Mouse (Mus musculus) embryonic stem cell, embryonic (primary cell): ENCODE data around the gene Met.

ENCODE experiments used
- CTCF ChIA-PET, 4 experiments: fragments of 300-600 bp in 2 of 4; fragments of 350-600 bp in 2 of 4; sonication (Branson Sonifier 250); formaldehyde crosslinking; loops; one replicate each; lab custom pipeline; 2022; ENCODE audit warnings: inconsistent platforms in 2 of 4; lab: Charles Lee
- POLR2A ChIA-PET, 4 experiments: fragments of 300-600 bp in 2 of 4; fragments of 350-600 bp in 2 of 4; sonication (Branson Sonifier 250); formaldehyde crosslinking; loops; one replicate each; lab custom pipeline; 2022; ENCODE audit warnings: antibody characterized with exemption in 4 of 4, inconsistent platforms in 1 of 4; lab: Charles Lee

Gene Met

GRCm38 (mm10) chr6:17578092-17578760 is 114.6 kb downstream of the Met start:
- CTCF ChIA-PET, result interaction anchor here in 1 of 4 experiments (0.8 kb wide), 1 partner anchor 473 kb away, joined by 3 read pairs; no protein-coding TSS in a partner anchor
- POLR2A ChIA-PET, result no interaction called here

GRCm38 (mm10) chr6:17580349-17580748 is 116.7 kb downstream of the Met start:
- POLR2A ChIA-PET, result no interaction called here

GRCm38 (mm10) chr6:17583982-17584381 is 120.4 kb downstream of the Met start:
- ChIA-PET POLR2A (no interaction called here), CTCF (no interaction called here)

More at GRCm38 (mm10) chr6:17580349-17580748, 116.7 kb downstream of the Met start:
- CTCF ChIA-PET, result interaction anchor here in 1 of 4 experiments (0.7 kb wide), 1 partner anchor 372 kb away, joined by 8 read pairs; no protein-coding TSS in a partner anchor

GRCm38 (mm10) chr6:17589049-17589952 is 125.7 kb downstream of the Met start:
- ChIA-PET POLR2A (no interaction called here), CTCF (interaction anchor here (0.6 to 1.9 kb wide), 22 partner anchors 9 to 594 kb away, joined by 3 to 9 read pairs (median 4); no protein-coding TSS in a partner anchor)

GRCm38 (mm10) chr6:17589953-17590627 is 126.5 kb downstream of the Met start:
- CTCF ChIA-PET, result interaction anchor here (0.6 to 1.9 kb wide), 19 partner anchors 8 to 595 kb away, joined by 3 to 9 read pairs (median 4); no protein-coding TSS in a partner anchor
- POLR2A ChIA-PET, result no interaction called here

- CTCF ChIA-PET, result no interaction called here
Observed at GRCm38 (mm10) chr6:17593971-17594370, 130.4 kb downstream of the Met start.

GRCm38 (mm10) chr6:17595712-17596462 is 132.3 kb downstream of the Met start:
- ChIA-PET POLR2A (no interaction called here), CTCF (interaction anchor here in 1 of 4 experiments (0.5 to 0.9 kb wide), 2 partner anchors 234 to 490 kb away, joined by 3 read pairs; no protein-coding TSS in a partner anchor)

More at GRCm38 (mm10) chr6:17593971-17594370, 130.4 kb downstream of the Met start:
- POLR2A ChIA-PET, result no interaction called here

GRCm38 (mm10) chr6:17599373-17599772 is 135.8 kb downstream of the Met start:
- ChIA-PET CTCF (no interaction called here), POLR2A (no interaction called here)

- POLR2A ChIA-PET, result no interaction called here
- CTCF ChIA-PET, result no interaction called here
Observed at GRCm38 (mm10) chr6:17601526-17601925, 137.9 kb downstream of the Met start.

GRCm38 (mm10) chr6:17606915-17607314 is 143.3 kb downstream of the Met start:
- CTCF ChIA-PET, result no interaction called here
- POLR2A ChIA-PET, result no interaction called here

- ChIA-PET CTCF (interaction anchor here in 1 of 4 experiments (0.5 kb wide), 1 partner anchor 47 kb away, joined by 3 read pairs; no protein-coding TSS in a partner anchor), POLR2A (no interaction called here)
Observed at GRCm38 (mm10) chr6:17611352-17612010, 147.9 kb downstream of the Met start.

GRCm38 (mm10) chr6:17612652-17613051 is 149.1 kb downstream of the Met start:
- ChIA-PET CTCF (interaction anchor here in 2 of 4 experiments (0.6 to 0.7 kb wide), 2 partner anchors 75 to 534 kb away, joined by 3 to 8 read pairs; no protein-coding TSS in a partner anchor), POLR2A (no interaction called here)

- POLR2A ChIA-PET, result interaction anchor here in 1 of 4 experiments (1.3 to 5.5 kb wide), 7 partner anchors 8 to 35 kb away, joined by 3 to 51 read pairs (median 6); partner anchors contain the start of gene Capza2
- CTCF ChIA-PET, result no interaction called here
Observed at GRCm38 (mm10) chr6:17620823-17621222, 157.2 kb downstream of the Met start.

GRCm38 (mm10) chr6:17621436-17621835 is 157.8 kb downstream of the Met start:
- CTCF ChIA-PET, result interaction anchor here in 1 of 4 experiments (0.7 kb wide), 1 partner anchor 1196 kb away, joined by 3 read pairs; no protein-coding TSS in a partner anchor
- POLR2A ChIA-PET, result interaction anchor here in 2 of 4 experiments (0.7 to 5.5 kb wide), 12 partner anchors 8 to 523 kb away, joined by 3 to 51 read pairs (median 6); partner anchors contain the start of genes Capza2 (in 2 of the 2) and St7 (in 1 of the 2)
